Mouse (Mus musculus) left cerebral cortex, adult 8-10 months (tissue): Measurements from ENCODE around the gene Nmur1. TPM values are rescaled to one million over a fixed set of nuclear protein-coding genes. Genes with fewer than 3 reads are reported as not detected.
A peak's percentile ranks its signal among the peaks of the same experiment; 100 is the strongest.

ENCODE experiments used
- DNase-seq, 2 experiments: peaks; one replicate each; pipeline ENCODE4 v3.0.0; 2022; ENCODE audit warnings: low spot score in 2 of 2
- total RNA-seq, 4 experiments: library from RNA; stranded (reverse); gene quantifications; 2 replicates each; pipeline ENCODE4 v1.2.4; 2022

The Nmur1 gene
- total RNA-seq, 4 experiments from 2014 or later, result 0.37 to 0.59 TPM; not detected in 2

DNA sequence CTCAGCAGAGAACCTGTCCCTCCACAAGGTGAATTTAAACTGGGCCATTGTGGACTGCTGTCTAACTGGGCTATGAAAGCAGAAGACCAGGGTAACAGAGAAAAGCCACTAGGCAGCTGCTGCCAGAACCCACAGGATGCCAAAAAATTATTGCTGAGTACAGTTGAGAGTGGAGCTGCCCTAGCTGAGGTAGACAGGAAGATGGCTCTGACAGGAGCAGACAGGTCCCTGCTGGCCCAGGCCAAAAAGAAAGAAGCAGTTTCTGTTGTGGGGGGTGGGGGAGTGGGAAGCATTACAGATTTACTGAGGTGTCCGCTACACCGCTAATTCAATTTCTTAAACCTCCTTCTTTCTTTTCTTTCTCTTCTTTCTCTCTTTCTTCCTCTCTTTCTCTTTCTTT, 16.6 kb downstream of the Nmur1 start:
- no peak for DNase-seq

DNA sequence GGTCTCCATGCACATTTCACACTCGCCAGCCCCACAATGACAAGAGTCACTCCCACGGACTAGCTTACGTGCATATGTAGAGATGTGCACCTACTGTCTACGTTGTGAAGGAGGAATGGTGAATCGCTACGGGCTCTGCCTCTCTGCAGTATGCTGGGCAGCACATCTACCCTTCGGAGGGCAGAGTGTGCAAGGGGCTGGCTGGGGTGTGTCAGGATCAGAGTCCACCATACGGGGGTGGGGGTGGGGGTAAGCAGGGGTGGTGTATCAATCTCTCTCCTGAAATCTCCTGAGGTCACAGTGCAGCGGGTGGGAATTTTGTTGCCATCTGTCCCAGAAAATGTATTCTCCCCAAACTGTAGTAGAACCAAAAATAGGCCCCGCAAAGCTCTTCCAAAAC, 17.5 kb downstream of the Nmur1 start:
- DNase-seq, result no peak

DNA sequence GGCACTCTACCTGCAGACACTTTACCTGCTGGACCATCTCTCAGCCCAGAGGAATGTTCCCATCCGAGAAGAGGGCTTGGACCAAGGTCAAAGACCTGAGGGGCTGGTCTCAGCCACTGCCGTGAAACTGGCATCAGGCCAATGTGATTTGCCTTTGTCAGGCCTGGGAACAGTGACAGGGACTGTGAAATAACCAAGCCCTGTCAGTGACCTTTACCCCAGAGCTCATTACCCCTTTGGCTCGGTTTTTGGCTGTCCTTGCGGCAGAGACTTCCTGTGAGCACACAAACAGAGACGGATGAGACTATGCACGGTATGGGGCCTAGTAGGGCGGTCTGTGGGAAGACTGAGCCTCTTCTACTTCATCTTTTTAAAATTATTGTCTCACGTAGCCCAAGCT, 19.1 kb downstream of the Nmur1 start:
- no peak for DNase-seq

- no peak for DNase-seq
These were observed 19.7 kb downstream of the Nmur1 start for GRCm38 (mm10) chr1:86406313-86406712.

DNA sequence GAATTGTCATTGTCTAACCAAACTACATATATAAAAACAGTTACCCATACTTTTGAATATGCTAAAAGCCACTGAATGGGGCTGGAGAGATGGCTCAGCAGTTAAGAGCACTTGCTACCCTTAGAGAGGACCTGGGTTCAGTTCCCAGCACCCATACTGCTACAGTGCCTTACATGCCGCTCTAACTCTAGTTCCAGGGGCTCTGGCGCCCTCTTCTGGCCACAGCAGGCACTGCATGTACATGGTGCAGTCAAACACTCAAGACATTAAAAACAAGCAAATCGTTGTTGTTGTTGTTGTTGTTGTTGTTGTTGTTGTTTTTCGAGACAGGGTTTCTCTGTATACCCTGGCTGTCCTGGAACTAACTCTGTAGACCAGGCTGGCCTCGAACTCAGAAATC, 21.2 kb downstream of the Nmur1 start:
- DNase-seq, result no peak

DNA sequence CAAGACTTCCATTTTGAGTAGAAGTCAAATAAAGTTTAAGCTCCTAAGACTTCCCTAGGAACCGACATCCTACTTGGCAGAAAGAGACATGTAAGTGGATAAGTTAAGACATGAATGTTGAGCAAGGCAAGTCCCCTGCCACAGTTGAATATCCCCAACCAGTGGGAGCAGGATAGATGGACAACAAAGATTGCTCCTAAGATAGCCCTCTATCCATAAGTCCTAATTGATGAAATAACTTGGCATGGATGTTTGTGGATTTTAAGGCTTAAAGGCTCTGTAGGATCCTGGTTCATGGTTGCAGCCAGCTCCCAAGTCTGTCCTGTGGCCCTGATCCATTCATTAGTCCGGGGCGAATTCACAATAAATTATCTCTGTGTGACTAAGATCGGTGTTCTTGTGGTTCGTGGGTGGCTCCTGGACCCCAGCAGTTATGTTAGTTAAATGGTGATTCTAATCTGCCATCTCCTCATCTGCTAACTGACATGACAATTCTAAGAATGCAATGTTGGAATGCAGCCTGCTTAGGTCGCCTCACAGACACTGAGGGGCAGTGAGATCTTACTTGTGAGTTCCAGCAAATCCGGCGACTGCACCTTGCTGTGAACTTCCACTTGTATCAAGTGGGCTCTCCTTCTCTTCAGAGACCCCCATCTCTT, 25.8 kb downstream of the Nmur1 start:
- no peak for DNase-seq

GRCm38 (mm10) chr1:86399322-86399721, 26.7 kb downstream of the Nmur1 start:
- DNase-seq, result no peak

DNA sequence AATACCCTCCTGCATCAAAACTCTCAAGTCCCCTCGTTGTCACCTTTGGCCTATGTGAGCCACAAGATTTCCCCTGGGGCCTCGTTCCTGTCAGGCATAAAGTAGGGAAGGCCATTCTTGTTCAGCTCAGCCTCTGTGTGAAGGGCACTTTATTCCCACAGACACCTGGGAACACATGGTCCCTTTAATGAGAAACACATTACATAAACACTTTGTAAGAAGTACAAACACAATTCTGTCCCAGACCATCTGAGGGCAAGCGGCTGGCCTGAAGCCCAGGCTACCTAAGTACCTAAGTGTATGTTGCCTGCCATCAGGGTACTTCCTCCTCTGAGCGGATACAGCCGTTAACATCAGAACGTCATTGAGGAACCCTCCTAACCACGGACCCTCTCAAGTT, 27.8 kb downstream of the Nmur1 start:
- no peak for DNase-seq

GRCm38 (mm10) chr1:86397621-86398020, 28.4 kb downstream of the Nmur1 start:
- DNase-seq, result no peak

DNA sequence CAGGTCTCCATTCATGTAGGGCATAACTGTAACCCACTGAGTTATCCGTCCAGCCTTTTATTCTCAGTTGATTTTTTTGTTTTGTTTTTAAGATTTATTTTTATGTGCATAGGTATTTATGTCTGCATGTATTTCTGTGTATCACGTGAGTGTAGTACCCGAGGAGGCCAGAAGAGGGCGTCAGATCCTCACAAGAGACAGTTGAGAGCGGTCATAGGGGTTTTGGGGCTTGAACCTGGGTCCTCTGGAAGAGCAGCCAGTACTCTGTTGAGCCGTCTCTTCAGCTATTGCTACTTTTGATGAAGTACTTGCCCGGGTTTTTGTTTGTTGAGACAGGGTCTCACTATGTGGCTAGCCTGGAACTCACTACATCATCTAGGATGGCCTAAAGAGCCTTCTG, 30.1 kb downstream of the Nmur1 start:
- no peak for DNase-seq

- no peak for DNase-seq
These were observed 31.8 kb downstream of the Nmur1 start for GRCm38 (mm10) chr1:86394246-86394645.

DNA sequence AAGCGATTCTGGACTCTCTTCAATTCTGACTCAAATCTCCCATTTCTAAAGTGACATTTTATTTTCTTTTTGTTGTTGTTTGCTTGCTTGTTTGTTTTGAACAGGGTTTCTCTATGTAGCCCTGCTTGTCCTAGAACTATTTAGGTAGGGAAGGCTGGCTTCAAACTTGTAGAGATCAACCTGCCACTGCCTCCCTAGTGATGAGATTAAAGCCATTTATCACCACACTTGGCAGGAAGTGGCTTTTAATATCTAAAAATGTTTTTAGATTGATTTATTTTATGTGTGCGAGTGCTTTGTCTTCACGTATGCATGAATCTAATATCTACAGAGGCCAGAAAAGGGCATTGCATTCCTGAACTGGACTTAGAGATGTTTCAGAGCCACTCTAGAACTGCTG, 32.8 kb downstream of the Nmur1 start:
- no peak for DNase-seq

DNA sequence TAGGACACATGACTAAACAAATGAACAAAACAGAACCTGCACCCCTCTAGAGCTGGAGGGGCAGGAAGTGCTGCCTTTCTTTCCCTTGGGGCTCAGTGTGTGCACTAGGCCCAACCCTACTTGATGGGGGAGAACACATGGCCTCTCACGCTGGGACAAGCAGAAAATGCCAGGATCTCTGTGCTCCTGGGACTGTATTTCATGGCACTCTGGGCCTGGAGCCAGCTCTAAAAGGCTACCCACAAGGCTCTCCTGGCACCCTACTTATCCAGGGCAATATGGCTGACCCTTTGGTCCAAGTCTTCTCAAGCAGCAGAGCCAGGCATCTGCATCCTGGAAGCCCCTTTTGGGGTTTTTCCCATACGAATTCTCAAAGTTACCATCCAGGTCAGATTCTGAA, 34.6 kb downstream of the Nmur1 start:
- no peak for DNase-seq

GRCm38 (mm10) chr1:86389230-86389629, 36.8 kb downstream of the Nmur1 start:
- DNase-seq, result peak in 1 of 2 experiments; percentile 63

- DNase-seq, result peak in 1 of 2 experiments; percentile 36
These were observed 45.0 kb downstream of the Nmur1 start for GRCm38 (mm10) chr1:86381027-86381426.

DNA sequence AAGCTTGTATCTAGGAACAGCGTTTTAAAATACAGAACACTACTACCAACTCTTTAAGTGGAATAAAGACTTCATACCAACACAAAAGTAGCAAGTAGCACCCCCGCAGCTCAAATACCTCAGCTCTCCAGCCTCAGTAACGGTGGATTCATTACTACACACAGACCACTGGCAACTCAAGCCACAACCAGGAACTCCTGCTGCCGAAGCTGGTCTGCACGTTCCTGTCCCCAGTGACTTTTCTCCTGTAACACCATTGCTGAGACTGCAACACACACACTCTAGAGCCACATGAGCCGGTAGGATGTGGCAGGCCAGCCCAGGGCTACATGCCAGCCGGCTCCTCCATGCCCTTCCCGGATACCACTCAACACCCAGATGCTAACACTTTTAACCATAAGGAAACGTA, 46.9 kb downstream of the Nmur1 start:
- no peak for DNase-seq

GRCm38 (mm10) chr1:86378662-86379061, 47.4 kb downstream of the Nmur1 start:
- DNase-seq, result no peak

- DNase-seq, result no peak
These were observed 49.7 kb downstream of the Nmur1 start for GRCm38 (mm10) chr1:86376354-86376753.

GRCm38 (mm10) chr1:86371997-86372396, 54.0 kb downstream of the Nmur1 start:
- peak in 1 of 2 experiments; percentile 26 for DNase-seq

DNA sequence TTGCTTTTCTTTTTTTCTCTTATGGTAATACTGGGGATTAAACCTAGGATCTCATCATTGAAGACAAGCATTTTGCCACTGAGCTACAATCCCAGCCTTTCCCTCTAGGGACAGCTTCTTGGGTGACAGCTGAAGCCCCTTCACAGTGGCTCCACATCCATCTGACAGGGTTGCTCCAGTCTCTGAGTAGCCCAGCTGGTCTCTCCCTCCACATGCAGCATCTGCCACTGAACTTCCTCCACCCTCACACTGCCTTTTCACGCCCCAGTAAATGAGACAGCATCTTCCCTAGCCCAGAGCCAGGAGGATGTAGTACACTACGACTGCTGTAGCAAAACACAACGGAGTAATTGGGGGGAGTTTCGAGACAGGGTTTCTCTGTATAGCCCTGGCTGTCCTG, 57.9 kb downstream of the Nmur1 start:
- no peak for DNase-seq

GRCm38 (mm10) chr1:86363671-86364070, 62.4 kb downstream of the Nmur1 start:
- DNase-seq, result no peak

- DNase-seq, result no peak
These were observed 64.0 kb downstream of the Nmur1 start for GRCm38 (mm10) chr1:86361852-86362615.

DNA sequence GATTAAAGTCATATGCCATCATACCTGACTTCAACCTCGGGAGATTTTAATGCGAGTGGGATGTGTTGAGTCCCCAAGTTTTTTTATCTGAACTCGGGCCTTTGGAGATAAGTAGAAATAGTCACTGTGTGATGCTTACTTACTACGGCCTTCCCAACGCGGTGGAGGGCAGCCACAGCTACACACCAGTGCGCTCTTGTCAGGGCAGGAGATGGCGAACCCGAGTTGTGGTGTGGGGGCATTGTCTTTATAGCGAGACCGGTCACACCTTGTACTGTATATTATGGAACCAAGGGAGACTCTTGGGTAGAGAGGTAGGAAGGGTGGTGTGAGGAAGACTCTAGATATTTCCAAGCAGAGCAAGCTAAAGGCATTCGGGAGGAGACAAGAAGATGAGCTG, 65.6 kb downstream of the Nmur1 start:
- no peak for DNase-seq
